Mouse (Mus musculus) cerebellum, adult 11 months (tissue): ENCODE results near the gene Megf11.

ENCODE experiments used
- DNase-seq: peaks from one replicate; pipeline ENCODE4 v3.0.0; 2022

The Megf11 gene

DNA sequence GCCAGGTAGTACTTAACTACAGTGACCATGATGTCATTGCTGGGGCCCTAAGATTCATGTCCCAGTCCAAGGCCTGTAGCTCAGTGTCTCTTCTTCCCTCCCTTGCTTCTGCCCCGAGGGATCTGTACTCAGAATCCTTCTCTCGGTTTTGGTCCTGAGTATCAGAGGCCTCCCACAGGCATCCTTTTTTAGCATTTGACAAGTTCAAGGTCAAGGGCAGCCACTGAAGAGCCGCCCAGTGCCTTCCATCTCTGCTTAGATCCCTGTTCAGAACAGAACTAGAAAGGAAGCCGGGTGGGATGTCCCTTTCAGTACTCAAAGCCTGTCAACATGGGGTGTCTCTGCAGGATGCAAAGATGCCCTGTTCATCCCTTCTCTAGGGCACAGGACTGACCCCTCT is 185.0 kb downstream of the Megf11 start:
- no peak for DNase-seq

- DNase-seq = no peak
Measured at GRCm38 (mm10) chr9:64571091-64571490, 185.7 kb downstream of the Megf11 start.

DNA sequence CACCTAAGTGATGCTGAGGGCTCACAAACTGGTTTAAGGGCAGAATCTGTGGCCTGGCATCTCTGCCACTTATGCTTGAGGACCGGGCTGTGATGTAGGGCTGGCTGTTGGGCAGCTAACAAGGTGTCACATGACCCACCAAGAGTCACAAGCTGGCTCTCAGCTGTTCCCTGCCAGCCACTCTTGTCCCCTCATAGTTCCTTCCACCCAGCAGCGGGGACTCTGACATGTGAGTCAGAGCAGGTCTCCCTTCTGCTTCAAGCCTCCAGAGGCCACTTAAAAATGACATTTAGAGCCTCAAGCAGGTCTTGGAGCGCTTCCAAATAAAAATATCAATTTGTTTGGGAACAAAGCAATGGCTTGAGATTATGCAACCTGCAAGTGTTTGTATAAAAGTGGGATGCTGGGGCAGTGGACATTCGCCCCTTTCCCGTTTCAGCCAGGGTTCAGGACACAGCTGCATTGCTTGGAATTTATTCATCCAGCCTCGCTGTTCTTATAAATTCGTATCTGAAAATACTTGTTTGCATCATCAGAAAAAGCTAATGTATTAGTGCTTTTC is 187.3 kb downstream of the Megf11 start:
- DNase-seq = no peak

DNA sequence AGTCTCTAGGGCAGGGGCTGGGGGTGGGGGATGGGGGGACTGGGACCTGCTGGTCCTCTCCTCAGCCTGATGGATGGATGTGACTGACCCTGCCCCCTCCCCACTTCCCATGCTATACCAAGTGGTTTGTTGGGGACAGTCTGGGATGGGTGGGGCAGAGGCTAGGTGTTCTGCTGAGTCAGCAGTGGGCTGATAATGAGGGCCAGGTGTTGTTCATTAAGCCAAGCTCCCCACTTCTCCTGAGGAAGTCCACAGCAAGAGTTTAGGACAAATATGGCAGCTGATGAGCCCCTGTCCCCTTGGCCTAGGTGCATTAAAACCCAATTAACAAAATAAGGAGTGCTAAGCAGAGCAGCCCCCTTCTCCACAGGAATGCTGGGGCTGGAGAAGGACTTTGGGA is 190.2 kb downstream of the Megf11 start:
- no peak for DNase-seq

GRCm38 (mm10) chr9:64576143-64576878 is 190.9 kb downstream of the Megf11 start:
- DNase-seq = no peak

GRCm38 (mm10) chr9:64577156-64577555 is 191.7 kb downstream of the Megf11 start:
- no peak for DNase-seq

DNA sequence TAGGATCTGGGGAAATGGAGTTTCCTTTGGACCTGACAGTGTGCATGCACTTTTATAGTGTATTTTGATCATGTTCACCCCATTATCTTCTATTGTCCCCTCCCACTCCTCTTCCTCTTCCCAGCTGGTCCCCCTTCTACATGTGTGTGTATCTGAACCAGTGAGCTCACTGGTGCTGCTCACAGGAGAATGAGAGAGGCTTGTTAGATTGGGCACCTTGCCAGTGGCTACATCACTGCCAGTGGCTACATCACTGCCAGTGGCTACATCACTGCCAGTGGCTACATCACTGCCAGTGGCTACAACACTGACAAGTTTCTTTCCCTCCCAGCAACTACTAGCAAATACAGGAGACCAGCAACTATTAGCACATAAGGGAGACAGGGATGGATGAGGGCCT is 192.6 kb downstream of the Megf11 start:
- no peak for DNase-seq

DNA sequence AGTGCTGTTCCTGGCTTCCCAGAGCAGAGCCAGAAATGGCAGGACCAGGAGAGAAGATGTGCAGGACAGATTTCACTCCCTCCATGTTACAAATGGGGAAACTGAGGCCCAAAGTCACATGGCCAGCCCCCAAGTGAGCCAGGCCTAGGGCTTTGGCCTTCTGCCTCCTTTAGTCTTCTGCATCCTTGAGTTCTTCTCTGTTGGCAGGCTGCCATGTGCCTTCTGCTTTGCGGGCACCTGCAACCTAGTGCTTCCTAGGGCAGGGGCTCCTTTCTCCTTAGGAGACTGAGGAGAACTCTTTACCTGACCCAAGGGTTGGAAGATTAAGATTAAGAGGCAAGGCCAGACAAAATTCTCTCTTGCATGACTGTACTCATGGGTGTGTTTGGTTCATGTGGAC is 193.9 kb downstream of the Megf11 start:
- peak; percentile 51 for DNase-seq

DNA sequence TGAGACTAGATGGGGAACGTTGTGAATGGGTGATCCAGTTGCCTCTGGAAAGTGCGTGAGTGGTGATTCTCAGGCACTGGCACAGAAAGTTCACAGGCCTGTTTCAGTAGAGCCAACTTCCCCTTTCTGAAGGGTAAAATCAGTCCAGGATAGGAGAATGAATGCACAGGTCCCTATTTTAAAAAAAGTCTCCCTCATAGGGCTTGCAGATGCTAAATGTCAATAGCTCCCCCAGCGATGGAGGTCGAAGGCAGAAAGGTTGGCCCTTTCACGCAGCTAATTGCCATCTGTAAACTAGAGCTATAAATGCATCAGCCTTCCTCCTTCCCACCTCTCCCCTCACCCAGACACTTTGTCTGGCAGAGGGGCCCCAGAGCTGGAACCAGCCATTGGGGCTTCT is 200.9 kb downstream of the Megf11 start:
- no peak for DNase-seq

GRCm38 (mm10) chr9:64587991-64588390 is 202.6 kb downstream of the Megf11 start:
- peak; percentile 54 for DNase-seq

- peak; percentile 62 for DNase-seq
Measured at GRCm38 (mm10) chr9:64590634-64591041, 205.2 kb downstream of the Megf11 start.

DNA sequence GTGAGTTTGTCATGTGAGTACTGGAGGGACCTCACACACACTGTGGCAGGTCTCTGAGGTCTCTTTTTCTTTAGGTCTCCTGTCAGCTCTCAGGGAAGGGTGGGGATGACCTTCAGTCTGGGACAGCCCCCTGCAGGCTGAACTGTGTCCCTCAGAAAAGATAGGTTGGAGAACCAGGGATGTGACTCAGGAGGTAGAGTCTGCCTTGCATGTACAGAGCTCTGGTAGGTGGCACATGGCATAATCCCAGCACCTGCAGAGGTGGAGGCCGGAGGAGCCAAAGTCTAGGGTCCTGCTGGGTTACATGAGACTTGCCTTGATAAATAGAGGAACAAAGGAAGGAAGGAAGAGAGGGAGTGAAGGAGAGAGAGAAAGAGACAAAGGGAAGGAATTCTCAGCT is 206.0 kb downstream of the Megf11 start:
- no peak for DNase-seq

- peak; percentile 43 for DNase-seq
Measured at GRCm38 (mm10) chr9:64594442-64594841, 209.0 kb downstream of the Megf11 start.

- no peak for DNase-seq
Measured at GRCm38 (mm10) chr9:64598427-64598826, 213.0 kb downstream of the Megf11 start.

DNA sequence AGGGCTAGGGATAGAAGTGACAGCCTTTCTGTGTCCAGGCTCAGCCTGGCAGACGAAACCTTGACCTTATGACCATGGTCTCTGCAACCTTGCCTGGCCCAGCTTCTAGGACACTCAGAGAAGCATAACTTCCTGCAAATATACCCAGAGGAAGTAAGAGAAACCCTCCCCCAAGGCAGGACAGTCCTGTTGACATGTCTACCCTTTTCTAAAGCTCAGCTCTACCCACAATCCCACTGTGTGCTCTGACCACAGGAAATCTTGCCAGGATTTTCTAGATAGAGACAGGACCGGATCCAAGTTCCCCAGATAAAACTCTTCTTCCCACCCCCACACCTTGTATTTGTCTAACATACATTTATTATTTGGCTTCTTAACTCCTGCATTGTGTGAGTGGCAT is 215.3 kb downstream of the Megf11 start:
- no peak for DNase-seq

- no peak for DNase-seq
Measured at GRCm38 (mm10) chr9:64602895-64603294, 217.5 kb downstream of the Megf11 start.

GRCm38 (mm10) chr9:64604217-64604711 is 218.8 kb downstream of the Megf11 start:
- DNase-seq = peak; percentile 37

- no peak for DNase-seq
Measured at GRCm38 (mm10) chr9:64605077-64605714, 219.8 kb downstream of the Megf11 start.

DNA sequence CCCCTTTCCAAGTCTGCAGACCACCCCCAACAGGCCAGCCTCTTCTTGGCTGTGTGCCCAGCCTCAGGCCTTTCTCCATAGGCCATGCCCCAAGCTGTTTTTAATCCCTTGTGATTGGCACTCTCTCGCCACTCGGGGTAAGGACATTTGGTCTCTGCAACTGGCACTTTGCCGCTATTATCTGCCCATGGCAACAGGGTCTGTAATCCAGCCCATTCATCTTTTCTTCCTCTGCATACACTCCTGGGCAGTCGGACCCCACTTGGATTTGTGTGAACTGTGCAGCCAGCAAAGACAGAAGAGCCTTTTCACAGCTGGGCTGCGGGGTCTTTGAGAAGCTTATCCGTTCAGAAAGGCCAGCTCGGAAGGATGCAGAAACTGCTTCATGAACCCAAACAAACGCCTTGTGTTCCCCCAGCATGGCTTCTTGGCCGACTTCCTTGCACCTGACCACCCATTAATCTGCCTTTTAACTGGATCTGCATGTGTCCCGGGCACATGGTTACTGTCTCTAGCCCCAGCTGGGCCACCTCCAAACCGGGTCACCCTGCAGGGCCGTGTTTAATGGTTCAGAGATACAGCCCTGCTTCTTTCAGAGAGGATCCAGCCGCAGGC is 220.4 kb downstream of the Megf11 start:
- peak; percentile 84 for DNase-seq

DNA sequence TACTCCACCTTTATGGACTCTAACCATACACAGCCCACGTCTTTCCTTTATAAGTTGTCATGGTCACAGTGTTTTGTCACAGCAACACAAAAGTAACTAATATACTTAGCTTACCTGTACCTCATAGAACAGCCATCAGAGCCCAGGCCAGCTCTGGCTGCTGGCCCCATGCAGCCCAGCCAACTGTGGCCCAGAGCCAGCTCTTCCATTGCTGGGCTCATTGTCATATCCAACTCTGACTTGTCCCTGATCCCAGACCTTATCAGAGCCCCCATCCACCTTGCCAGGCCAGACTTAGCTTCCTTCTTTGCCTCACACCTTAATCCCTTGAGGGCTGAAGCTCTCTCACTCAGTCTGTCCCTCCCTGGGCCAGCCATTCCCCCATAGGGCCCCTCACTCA is 221.6 kb downstream of the Megf11 start:
- DNase-seq = peak; percentile 52

GRCm38 (mm10) chr9:64609546-64609945 is 224.1 kb downstream of the Megf11 start:
- peak; percentile 58 for DNase-seq

- DNase-seq = no peak
Measured at GRCm38 (mm10) chr9:64612121-64612983, 226.9 kb downstream of the Megf11 start.
